Mouse (Mus musculus): ENCODE measurements around the gene Farp1.

Farp1 gene

GRCm38 (mm10) chr14:121310325-121311080, 275.5 kb downstream of the Farp1 start:
- DNase-seq (ENCODE audit: low read depth, low spot score), result no peak

- DNase-seq (ENCODE audit: low read depth, low spot score), result no peak
These were observed 276.1 kb downstream of the Farp1 start for GRCm38 (mm10) chr14:121311083-121311482.

GRCm38 (mm10) chr14:121313283-121313682, 278.3 kb downstream of the Farp1 start:
- DNase-seq (ENCODE audit: low read depth, low spot score), result no peak

GRCm38 (mm10) chr14:121314934-121315333, 279.9 kb downstream of the Farp1 start:
- no peak for DNase-seq (ENCODE audit: low read depth, low spot score)

GRCm38 (mm10) chr14:121316136-121316535, 281.1 kb downstream of the Farp1 start:
- DNase-seq (ENCODE audit: low read depth, low spot score), result no peak

GRCm38 (mm10) chr14:121316631-121317311, 281.8 kb downstream of the Farp1 start:
- no peak for DNase-seq (ENCODE audit: low read depth, low spot score)

GRCm38 (mm10) chr14:121317312-121317671, 282.3 kb downstream of the Farp1 start:
- DNase-seq (ENCODE audit: low read depth, low spot score), result no peak

GRCm38 (mm10) chr14:121318382-121318781, 283.4 kb downstream of the Farp1 start:
- no peak for DNase-seq (ENCODE audit: low read depth, low spot score)

- no peak for DNase-seq (ENCODE audit: low read depth, low spot score)
These were observed 287.1 kb downstream of the Farp1 start for GRCm38 (mm10) chr14:121322150-121322549.

GRCm38 (mm10) chr14:121322641-121323040, 287.6 kb downstream of the Farp1 start:
- no peak for DNase-seq (ENCODE audit: low read depth, low spot score)

GRCm38 (mm10) chr14:121324521-121325330, 289.7 kb downstream of the Farp1 start:
- DNase-seq (ENCODE audit: low read depth, low spot score), result no peak

- no peak for DNase-seq (ENCODE audit: low read depth, low spot score)
These were observed 291.4 kb downstream of the Farp1 start for GRCm38 (mm10) chr14:121326432-121326831.

GRCm38 (mm10) chr14:121328878-121329277, 293.9 kb downstream of the Farp1 start:
- DNase-seq (ENCODE audit: low read depth, low spot score), result no peak

- DNase-seq (ENCODE audit: low read depth, low spot score), result no peak
These were observed 294.5 kb downstream of the Farp1 start for GRCm38 (mm10) chr14:121329401-121330089.

GRCm38 (mm10) chr14:121330090-121330408, 295.0 kb downstream of the Farp1 start:
- no peak for DNase-seq (ENCODE audit: low read depth, low spot score)
